Mouse (Mus musculus) E14TG2a.4 (cell line): ENCODE data around the gene Rgs3.

Source experiments
- CTCF ChIP-seq: conservative IDR thresholded peaks from 2 replicates; pipeline ENCODE4 v1.5.1; 2014; ENCODE audit warnings: low read length
- NANOG ChIP-seq: IDR thresholded peaks from 2 replicates; pipeline ENCODE4 v1.6.1; 2014; ENCODE audit warnings: borderline replicate concordance, low read length, mixed read lengths
- POU5F1 ChIP-seq: IDR thresholded peaks from 2 replicates; pipeline ENCODE4 v1.6.1; 2014; ENCODE audit warnings: low read length, borderline replicate concordance

DNA sequence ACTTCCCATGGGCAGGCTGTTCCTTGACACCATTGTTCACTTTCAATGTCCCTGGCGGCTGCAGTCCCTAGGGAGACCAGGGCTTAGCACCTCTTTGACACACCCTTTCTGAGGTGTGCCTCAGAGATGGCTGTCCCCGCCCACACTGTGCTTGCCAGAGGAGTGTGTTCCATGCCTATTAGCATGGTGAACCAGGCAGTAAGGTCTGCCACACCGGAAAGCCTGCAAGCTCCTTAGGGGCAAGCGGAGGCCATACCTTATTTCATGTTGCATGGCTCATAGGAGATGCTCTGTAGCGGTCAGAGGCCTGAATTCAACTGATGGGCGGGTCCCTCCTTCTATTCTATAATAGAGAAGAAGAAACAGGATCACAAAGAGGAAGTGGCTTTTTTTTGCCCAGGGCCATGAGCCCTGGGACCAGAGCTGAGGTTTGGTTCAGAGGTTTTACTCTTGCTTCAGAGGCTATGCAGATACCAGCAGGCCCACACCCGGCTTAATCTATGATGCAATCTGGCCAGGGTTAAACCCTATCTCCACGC is 101.7 kb downstream of the Rgs3 start:
- TF ChIP-seq CTCF: no peak
- TF ChIP-seq POU5F1: no peak
- TF ChIP-seq NANOG: no peak
